Mouse (Mus musculus): ENCODE measurements at regions not wholly inside any gene's neighbourhood (a gene's known extent, or its start where the extent isn't known, plus 50 kb on each side); places are given as distances from the start of the nearest gene placed in this dataset.

DNA sequence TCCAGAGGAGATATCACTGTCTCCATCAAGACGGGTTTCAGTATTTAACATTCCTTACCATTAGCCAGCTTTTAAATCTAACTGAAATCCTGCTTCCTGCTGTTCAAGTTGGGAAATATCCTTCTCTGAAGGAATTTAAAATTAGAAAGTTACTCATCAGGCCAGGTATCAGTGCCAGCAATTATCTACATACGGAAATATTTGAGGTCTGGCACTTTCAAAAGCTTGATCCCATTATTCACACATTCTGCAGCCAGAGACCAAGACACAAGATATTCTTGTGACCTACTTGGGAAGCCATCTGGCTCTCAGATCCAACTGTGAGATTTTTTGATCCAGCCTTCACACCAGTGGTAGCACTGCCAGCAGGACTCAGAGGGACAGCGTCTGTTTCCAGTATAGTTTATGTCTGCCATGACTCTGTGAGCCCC lies 386.8 kb downstream of the Efnb2 start:
- WGBS: 46% methylated on average over 3 of the region's 3 CpGs
- H3K4me1 ChIP-seq (replicated peaks): peaks cover 6% of the 10 kb centered on the region; the same call in 1 of the 2 replicates
- no peak overlapping the region for H3K4me2 ChIP-seq
- H3K9me3 ChIP-seq (replicated peaks): no peaks in the 10 kb centered on the region
- ATAC-seq (replicated peaks; ENCODE audit: insufficient number of reproducible peaks, insufficient read depth, low FRiP score, low read depth): no peak
- H3K9ac ChIP-seq: no peak overlapping the region
- no peaks in the 10 kb centered on the region for H3K36me3 ChIP-seq
- no peak overlapping the region for H3K27ac ChIP-seq
- no peak overlapping the region for H3K4me3 ChIP-seq
- H3K27me3 ChIP-seq: no peaks in the 10 kb centered on the region

DNA sequence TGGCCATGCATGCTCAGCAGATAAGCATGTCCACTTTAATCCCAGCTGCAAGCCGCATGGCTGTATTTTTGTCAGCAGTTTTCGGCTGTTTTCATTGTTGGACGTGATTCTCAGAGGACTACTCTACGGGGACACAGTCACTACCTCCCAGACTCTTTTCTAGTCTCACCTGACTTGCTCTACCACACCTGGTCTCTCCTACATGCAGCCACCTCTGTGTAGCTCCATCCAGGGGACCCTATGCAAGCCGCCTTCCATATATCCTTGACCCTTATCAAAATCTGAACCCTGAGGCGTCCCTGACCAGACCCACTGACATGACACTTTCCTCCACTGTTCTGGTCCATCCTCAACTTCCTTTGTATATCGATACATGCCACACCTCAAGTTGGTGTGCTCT lies 402.2 kb downstream of the Efnb2 start:
- ATAC-seq (replicated peaks; ENCODE audit: insufficient number of reproducible peaks, insufficient read depth, low FRiP score, low read depth): no peak
- 81% methylated on average over 7 of the region's 7 CpGs for WGBS
- H3K4me2 ChIP-seq: no peak overlapping the region
- no peak overlapping the region for H3K9ac ChIP-seq
- H3K27me3 ChIP-seq: no peaks in the 10 kb centered on the region
- H3K9me3 ChIP-seq (replicated peaks): no peaks in the 10 kb centered on the region
- no peak overlapping the region for H3K27ac ChIP-seq
- H3K4me1 ChIP-seq (replicated peaks): 0 out of 2 replicates have a peak, but pooled peaks cover 3% of the 10 kb centered on the region
- H3K4me3 ChIP-seq: no peak overlapping the region
- no peaks in the 10 kb centered on the region for H3K36me3 ChIP-seq

DNA sequence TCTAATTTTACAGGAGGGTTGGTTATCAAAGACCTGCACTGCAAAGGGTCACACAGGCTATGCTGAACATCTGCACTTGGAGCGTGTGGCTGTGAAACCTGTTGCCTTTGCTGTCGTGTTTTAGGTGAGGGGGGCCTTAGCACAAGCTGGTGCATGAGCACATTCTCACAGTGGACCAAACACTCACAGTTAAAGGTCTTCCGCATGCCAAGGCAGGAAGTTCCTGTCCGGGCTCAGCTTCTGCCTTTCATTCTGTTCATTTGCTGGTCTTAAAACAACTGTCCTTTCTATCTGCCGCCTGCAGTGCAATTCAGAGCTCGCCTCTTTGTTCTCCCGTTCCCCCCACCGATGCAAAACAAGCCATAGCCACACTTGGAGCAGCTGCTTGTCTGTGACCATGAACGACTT lies 402.8 kb downstream of the Efnb2 start:
- Histone ChIP-seq H3K36me3 (no peaks in the 10 kb centered on the region), H3K4me1 (replicated peaks) (0 out of 2 replicates have a peak, but pooled peaks cover 3% of the 10 kb centered on the region), H3K4me3 (no peak overlapping the region), H3K4me2 (no peak overlapping the region), H3K27ac (no peak overlapping the region), H3K9me3 (replicated peaks) (no peaks in the 10 kb centered on the region), H3K27me3 (no peaks in the 10 kb centered on the region), H3K9ac (no peak overlapping the region)
- WGBS: 18% methylated on average over 9 of the region's 9 CpGs
- ATAC-seq (replicated peaks; ENCODE audit: insufficient number of reproducible peaks, insufficient read depth, low FRiP score, low read depth): no peak

DNA sequence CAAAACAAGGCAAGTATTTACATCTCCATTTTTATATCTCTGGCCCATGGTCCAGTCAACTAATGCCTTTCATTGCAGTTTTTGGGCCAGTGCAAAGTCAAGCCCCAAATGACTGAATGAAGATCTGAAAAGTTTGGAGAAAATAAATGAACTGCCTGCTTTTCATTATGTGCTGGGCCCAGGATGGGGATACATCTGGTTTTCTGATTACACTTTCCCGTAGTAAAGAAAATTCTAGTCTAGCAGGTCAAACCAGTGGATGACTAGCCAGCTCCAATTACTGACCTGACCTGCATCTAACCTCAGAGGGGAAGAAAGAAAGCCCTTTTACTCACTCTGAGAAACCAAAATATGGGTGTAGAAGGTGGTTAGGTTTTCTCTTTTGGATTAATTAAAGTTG lies 404.7 kb downstream of the Efnb2 start:
- H3K4me2 ChIP-seq: no peak overlapping the region
- H3K4me3 ChIP-seq: no peak overlapping the region
- WGBS: 79% methylated on average over 1 of the region's 1 CpGs
- no peaks in the 10 kb centered on the region for H3K36me3 ChIP-seq
- H3K27ac ChIP-seq: no peak overlapping the region
- H3K27me3 ChIP-seq: no peaks in the 10 kb centered on the region
- no peak for ATAC-seq (replicated peaks; ENCODE audit: insufficient number of reproducible peaks, insufficient read depth, low FRiP score, low read depth)
- 0 out of 2 replicates have a peak, but pooled peaks cover 3% of the 10 kb centered on the region for H3K4me1 ChIP-seq (replicated peaks)
- no peak overlapping the region for H3K9ac ChIP-seq
- H3K9me3 ChIP-seq (replicated peaks): no peaks in the 10 kb centered on the region

DNA sequence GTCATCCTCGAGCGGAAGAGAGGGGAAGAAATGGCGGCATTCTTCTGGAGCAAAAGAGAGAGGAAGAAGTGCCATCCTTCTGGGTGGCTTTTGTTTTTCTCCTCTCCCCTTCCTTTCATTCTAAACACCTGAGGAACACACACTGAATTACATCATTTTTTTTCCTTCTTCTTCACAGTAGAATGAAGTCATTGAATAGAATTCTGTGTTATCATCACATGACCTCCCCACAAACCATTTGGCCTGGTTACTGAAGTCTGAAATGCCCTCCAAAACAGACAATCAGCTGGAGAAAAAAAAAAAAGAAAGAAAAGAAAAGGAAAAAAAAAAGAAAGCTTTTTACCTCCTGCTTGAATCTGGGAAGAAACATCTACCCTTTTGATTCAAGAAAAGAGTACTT lies 406.6 kb downstream of the Efnb2 start:
- no peaks in the 10 kb centered on the region for H3K9me3 ChIP-seq (replicated peaks)
- no peaks in the 10 kb centered on the region for H3K36me3 ChIP-seq
- no peaks in the 10 kb centered on the region for H3K27me3 ChIP-seq
- H3K4me1 ChIP-seq (replicated peaks): 0 out of 2 replicates have a peak, but pooled peaks cover 3% of the 10 kb centered on the region
- no peak overlapping the region for H3K4me2 ChIP-seq
- H3K27ac ChIP-seq: no peak overlapping the region
- WGBS: 76% methylated on average over 3 of the region's 3 CpGs
- no peak for ATAC-seq (replicated peaks; ENCODE audit: insufficient number of reproducible peaks, insufficient read depth, low FRiP score, low read depth)
- no peak overlapping the region for H3K4me3 ChIP-seq
- no peak overlapping the region for H3K9ac ChIP-seq

DNA sequence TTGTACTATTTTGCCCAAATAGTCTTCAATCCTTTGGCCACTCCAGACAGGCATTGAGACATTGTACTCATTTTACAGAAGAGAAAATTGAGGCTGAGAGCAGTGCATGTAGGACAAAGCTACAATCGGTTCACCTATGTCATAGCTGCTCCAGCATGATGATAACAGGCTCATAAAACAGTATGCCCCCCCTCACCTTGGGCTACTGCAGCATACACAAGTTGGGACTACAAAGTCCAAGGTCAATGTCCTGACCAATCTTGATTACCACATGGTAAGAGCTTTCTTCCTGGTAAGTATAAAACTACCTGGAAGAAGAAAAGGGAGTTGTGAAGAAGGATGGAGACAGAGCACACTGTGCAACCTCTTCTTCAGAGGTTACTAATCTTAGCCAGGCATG lies 416.4 kb downstream of the Efnb2 start:
- Histone ChIP-seq H3K27ac (no peak overlapping the region), H3K9ac (no peak overlapping the region), H3K4me1 (replicated peaks) (peaks cover 7% of the 10 kb centered on the region), H3K27me3 (no peaks in the 10 kb centered on the region), H3K36me3 (no peaks in the 10 kb centered on the region), H3K4me2 (no peak overlapping the region), H3K4me3 (no peak overlapping the region), H3K9me3 (replicated peaks) (no peaks in the 10 kb centered on the region)
- no peak for ATAC-seq (replicated peaks; ENCODE audit: insufficient number of reproducible peaks, insufficient read depth, low FRiP score, low read depth)
- 85% methylated on average over 1 of the region's 1 CpGs for WGBS

DNA sequence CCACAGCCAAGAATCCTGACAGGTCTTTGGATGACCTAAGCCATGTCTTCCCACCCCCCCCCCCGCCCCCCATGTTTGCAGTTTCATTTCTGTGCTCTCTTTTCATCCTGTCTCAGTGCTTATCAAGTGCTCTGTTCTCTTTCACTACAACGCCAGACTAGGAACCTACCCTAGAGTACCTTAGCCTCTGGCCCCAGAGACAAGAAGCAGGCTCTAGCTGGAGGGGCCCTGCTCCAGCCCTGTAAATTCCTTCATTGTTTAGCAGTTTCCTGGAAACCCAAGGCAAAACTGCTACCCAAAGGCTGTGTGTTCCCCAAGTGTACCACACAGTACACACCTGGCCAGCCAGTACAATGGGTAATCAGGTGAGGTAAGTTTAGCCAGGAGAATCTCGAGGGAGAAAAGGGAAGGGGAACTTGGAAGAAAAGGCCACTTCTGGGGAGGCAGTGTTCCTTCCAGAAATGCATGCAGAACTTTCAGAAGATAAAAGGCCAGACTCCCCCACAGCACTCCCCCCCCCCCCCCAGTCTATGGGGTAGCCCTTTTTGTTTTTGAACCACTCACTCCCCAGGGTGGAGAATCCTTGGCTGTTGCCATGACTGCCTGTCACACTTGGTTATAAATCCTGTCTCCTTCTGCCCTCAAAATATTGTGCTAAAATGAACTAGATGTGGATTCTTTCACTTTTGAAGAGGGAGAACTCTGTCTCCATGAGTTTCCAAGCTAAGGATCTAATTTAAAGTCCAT lies 419.1 kb downstream of the Efnb2 start:
- no peaks in the 10 kb centered on the region for H3K36me3 ChIP-seq
- peaks cover 18% of the 10 kb centered on the region for H3K4me1 ChIP-seq (replicated peaks)
- WGBS: 16% methylated on average over 3 of the region's 3 CpGs
- no peak overlapping the region for H3K4me2 ChIP-seq
- no peaks in the 10 kb centered on the region for H3K9me3 ChIP-seq (replicated peaks)
- peak overlapping the region; percentile 43; the same call in 1 of the 2 replicates for H3K27ac ChIP-seq
- H3K4me3 ChIP-seq: no peak overlapping the region
- H3K27me3 ChIP-seq: no peaks in the 10 kb centered on the region
- ATAC-seq (replicated peaks; ENCODE audit: insufficient number of reproducible peaks, insufficient read depth, low FRiP score, low read depth): peak; percentile 67
- H3K9ac ChIP-seq: no peak overlapping the region

DNA sequence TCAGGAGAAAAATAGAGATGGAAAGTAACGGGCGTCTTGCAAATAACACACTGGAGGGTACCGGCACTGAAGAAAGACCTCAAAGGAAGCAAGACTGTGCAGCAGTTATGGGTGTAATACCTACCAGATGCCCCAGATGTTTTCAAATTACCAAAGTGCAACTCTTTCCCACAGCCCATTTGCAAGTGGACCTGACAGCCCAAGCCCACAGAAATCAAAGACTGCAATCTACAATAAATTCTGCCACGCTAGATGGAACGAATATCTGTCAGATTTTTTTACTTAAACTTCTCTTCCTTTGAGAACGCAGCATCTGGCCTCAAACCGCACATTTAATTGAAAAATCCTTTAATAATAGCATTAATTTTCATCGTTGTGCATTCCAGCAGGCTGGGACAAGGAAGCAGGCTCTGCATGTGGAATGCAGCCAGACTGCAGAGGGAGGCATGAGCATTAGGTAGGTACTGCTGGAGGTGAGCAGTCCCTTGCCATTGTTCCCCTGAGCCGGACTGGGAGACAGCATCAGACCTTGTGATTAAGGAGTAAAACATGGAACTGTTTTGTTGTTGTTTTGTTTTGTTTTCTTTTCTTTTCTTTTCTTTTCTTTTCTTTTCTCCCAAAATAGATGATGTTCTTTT lies 419.9 kb downstream of the Efnb2 start:
- WGBS: 76% methylated on average over 9 of the region's 9 CpGs

DNA sequence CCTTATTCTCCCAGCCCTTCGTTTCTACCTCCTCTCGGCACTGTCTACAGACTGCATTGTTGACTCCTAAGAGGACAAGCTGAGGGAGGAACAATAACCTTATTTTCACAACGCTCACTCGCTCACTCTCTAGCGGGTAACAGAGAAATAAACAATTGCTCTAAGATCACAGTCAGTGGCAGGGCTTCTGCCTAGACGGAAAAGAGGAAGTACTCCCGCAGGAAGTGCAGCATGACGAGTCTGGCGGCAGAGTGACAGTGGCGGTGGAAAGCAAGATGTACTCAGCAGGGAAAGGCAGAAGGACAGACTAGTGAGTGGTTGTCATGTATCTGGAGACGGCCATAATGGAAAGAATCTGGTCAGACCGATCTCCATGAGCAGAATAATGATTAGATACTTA lies 421.6 kb downstream of the Efnb2 start:
- Histone ChIP-seq H3K9me3 (replicated peaks) (no peaks in the 10 kb centered on the region), H3K4me3 (no peak overlapping the region), H3K4me1 (replicated peaks) (peaks cover 18% of the 10 kb centered on the region), H3K27ac (no peak overlapping the region), H3K4me2 (no peak overlapping the region), H3K9ac (no peak overlapping the region), H3K27me3 (no peaks in the 10 kb centered on the region), H3K36me3 (no peaks in the 10 kb centered on the region)
- 60% methylated on average over 12 of the region's 12 CpGs for WGBS
- ATAC-seq (replicated peaks; ENCODE audit: insufficient number of reproducible peaks, insufficient read depth, low FRiP score, low read depth): no peak

More for the DNA sequence above, 419.9 kb downstream of the Efnb2 start:
- Histone ChIP-seq H3K4me2 (no peak overlapping the region), H3K27ac (no peak overlapping the region), H3K9ac (no peak overlapping the region), H3K4me3 (no peak overlapping the region), H3K4me1 (replicated peaks) (peaks cover 18% of the 10 kb centered on the region), H3K36me3 (no peaks in the 10 kb centered on the region), H3K9me3 (replicated peaks) (no peaks in the 10 kb centered on the region), H3K27me3 (no peaks in the 10 kb centered on the region)
- ATAC-seq (replicated peaks; ENCODE audit: insufficient number of reproducible peaks, insufficient read depth, low FRiP score, low read depth): no peak

DNA sequence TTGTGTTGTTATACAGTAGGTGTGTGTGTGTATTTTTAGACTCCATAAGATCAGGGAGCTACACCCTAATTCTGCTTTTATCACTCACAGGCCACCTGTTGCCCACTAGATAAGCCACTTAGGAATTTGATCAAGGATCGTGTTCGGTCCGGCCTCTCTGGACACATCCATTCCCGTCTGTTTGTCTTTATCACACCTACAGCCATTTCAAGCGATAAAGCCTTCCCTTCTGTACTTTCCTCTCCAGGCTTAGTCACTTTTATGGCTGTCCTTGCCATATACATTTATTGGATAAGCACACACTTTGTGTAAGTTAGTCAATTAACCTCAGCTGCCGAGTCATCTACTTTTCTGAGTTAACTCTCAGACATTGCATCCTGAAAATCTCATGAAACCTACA lies 423.0 kb downstream of the Efnb2 start:
- WGBS: 30% methylated on average over 6 of the region's 6 CpGs
- no peaks in the 10 kb centered on the region for H3K9me3 ChIP-seq (replicated peaks)
- no peak overlapping the region for H3K27ac ChIP-seq
- no peak for ATAC-seq (replicated peaks; ENCODE audit: insufficient number of reproducible peaks, insufficient read depth, low FRiP score, low read depth)
- H3K36me3 ChIP-seq: no peaks in the 10 kb centered on the region
- H3K4me2 ChIP-seq: no peak overlapping the region
- no peak overlapping the region for H3K9ac ChIP-seq
- peaks cover 18% of the 10 kb centered on the region for H3K4me1 ChIP-seq (replicated peaks)
- no peaks in the 10 kb centered on the region for H3K27me3 ChIP-seq
- H3K4me3 ChIP-seq: no peak overlapping the region

DNA sequence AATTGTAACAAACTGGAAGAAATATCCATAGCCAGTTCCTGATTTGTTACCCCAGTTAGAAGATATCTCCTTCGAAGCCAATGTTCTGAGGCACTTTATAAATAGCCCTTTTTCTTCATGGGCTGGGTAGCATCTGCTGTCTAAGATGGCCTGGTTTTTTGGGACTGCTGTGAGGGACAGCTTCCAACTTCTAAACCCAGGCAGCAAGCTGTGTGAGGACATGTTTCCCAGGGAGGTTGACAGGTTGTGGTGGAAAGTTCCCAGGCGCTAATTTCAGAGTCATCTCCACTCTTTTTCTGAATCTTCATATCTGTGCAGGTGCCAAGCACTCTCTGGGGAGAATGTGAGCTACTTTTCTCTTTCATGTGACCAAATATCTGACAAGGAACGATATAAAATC lies 427.4 kb downstream of the Efnb2 start:
- Histone ChIP-seq H3K9me3 (replicated peaks) (no peaks in the 10 kb centered on the region), H3K4me1 (replicated peaks) (peaks cover 10% of the 10 kb centered on the region; the same call in 1 of the 2 replicates), H3K27ac (no peak overlapping the region), H3K36me3 (no peaks in the 10 kb centered on the region), H3K9ac (no peak overlapping the region), H3K27me3 (no peaks in the 10 kb centered on the region), H3K4me3 (no peak overlapping the region), H3K4me2 (no peak overlapping the region)
- ATAC-seq (replicated peaks; ENCODE audit: insufficient number of reproducible peaks, insufficient read depth, low FRiP score, low read depth): no peak
- WGBS: 62% methylated on average over 3 of the region's 3 CpGs

DNA sequence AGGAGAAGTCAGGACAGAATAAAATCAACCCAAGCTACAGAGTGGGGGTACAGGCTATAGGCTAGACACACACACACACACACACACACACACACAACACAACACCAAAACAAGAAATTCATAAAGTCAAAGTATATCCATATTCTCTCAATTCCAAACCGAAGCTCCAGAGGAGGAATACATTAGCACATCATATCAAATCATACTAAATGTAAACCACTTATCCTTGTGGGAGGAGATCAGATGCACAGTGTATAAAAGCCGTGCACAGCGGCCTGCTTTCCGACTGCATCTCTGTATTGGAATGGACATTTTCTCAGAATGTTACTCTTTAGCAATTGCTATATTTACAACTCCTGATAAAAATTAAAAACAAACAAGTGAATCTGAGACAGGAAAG lies 427.9 kb downstream of the Efnb2 start:
- Histone ChIP-seq H3K4me1 (replicated peaks) (peaks cover 10% of the 10 kb centered on the region; the same call in 1 of the 2 replicates), H3K27me3 (no peaks in the 10 kb centered on the region), H3K9me3 (replicated peaks) (no peaks in the 10 kb centered on the region), H3K4me2 (no peak overlapping the region), H3K9ac (no peak overlapping the region), H3K36me3 (no peaks in the 10 kb centered on the region), H3K27ac (no peak overlapping the region), H3K4me3 (no peak overlapping the region)
- 81% methylated on average over 4 of the region's 4 CpGs for WGBS
- ATAC-seq (replicated peaks; ENCODE audit: insufficient number of reproducible peaks, insufficient read depth, low FRiP score, low read depth): no peak

All from heart, embryonic 15.5 days (tissue).